Mouse (Mus musculus) liver, postnatal 0 days (tissue): Measurements from ENCODE around the gene Gldc. TPM values are rescaled to one million over a fixed set of nuclear protein-coding genes. Genes with fewer than 3 reads are reported as not detected.
"Not testable (repeated sequence)": the region's sequence is repeated elsewhere in the genome, so short reads cannot be mapped to it uniquely, and the experiment has no call there.

Experiments used
- ATAC-seq: fragments of 200-750 bp; cut with Nextera tagmentation; 2 replicates; pipeline ENCODE4 v1.8.0; 2017; ENCODE audit warnings: mild to moderate bottlenecking, moderate library complexity
- DNase-seq: peaks from one replicate; pipeline ENCODE4 v3.0.0-alpha.2; 2016
- H3K27ac ChIP-seq: fragments of 300-500 bp; sonication (generic); 2 replicates; pipeline ENCODE4 v1.5.1; 2014; ENCODE audit warnings: antibody characterized with exemption, moderate library complexity, mild to moderate bottlenecking, low read depth
- H3K27me3 ChIP-seq: fragments of 300-500 bp; sonication (generic); 2 replicates; pipeline ENCODE4 v1.6.1; 2014; ENCODE audit warnings: low read length, control low read depth, mixed read lengths; ENCODE audit not compliant: insufficient read depth
- H3K36me3 ChIP-seq: fragments of 300-500 bp; sonication (generic); replicated peaks from 2 replicates; pipeline ENCODE4 v1.6.1; 2014; ENCODE audit warnings: mild to moderate bottlenecking, control low read depth, low read length, moderate library complexity, mixed read lengths; ENCODE audit not compliant: insufficient read depth
- H3K4me1 ChIP-seq: fragments of 300-500 bp; sonication (generic); 2 replicates; pipeline ENCODE4 v1.6.1; 2014; ENCODE audit warnings: antibody characterized with exemption, mild to moderate bottlenecking, control low read depth; ENCODE audit not compliant: insufficient read depth
- H3K4me2 ChIP-seq: fragments of 300-500 bp; sonication (generic); 2 replicates; pipeline ENCODE4 v1.6.1; 2014; ENCODE audit warnings: low read depth, mild to moderate bottlenecking, low read length, moderate library complexity, mixed read lengths
- H3K4me3 ChIP-seq: fragments of 300-500 bp; sonication (generic); 2 replicates; pipeline ENCODE4 v1.5.1; 2014; ENCODE audit warnings: low read depth, low read length
- H3K9ac ChIP-seq: fragments of 300-500 bp; sonication (generic); replicated peaks from 2 replicates; pipeline ENCODE4 v1.6.1; 2014; ENCODE audit warnings: mild to moderate bottlenecking, moderate library complexity
- H3K9me3 ChIP-seq: fragments of 300-500 bp; sonication (generic); 2 replicates; pipeline ENCODE4 v1.6.1; 2016; ENCODE audit warnings: mild to moderate bottlenecking, control low read depth, low read length, mixed read lengths
- CTCF ChIP-seq: sonication (generic); IDR thresholded peaks from 2 replicates; pipeline ENCODE4 v1.5.1; 2016; ENCODE audit warnings: antibody characterized with exemption, low read depth
- EP300 ChIP-seq: IDR thresholded peaks from 2 replicates; pipeline ENCODE4 v1.6.1; 2016; ENCODE audit warnings: antibody characterized with exemption, low read depth, mild to moderate bottlenecking
- WGBS: fragments of 180-500 bp; shearing (Covaris S2); extraction: QIAGEN DNeasy Blood & Tissue Kit; methylation state at CpG from one replicate; pipeline ENCODE4 v1.1.7; 2014; ENCODE audit not compliant: insufficient replicate concordance; 5-methylcytosine and 5-hydroxymethylcytosine counted together
- polyA plus RNA-seq: library from polyadenylated mRNA; unstranded; fragments of >200 nt; fragmentation: Nextera tagmentation; extraction: Ambion mirVana; gene quantifications from 2 replicates; pipeline ENCODE4 v1.2.1, GENCODE M21; 2015

The Gldc gene
- polyA plus RNA-seq, result 33.2 and 34.6 TPM in 2 replicates

GRCm38 (mm10) chr19:30174919-30175571, at the start of gene Gldc:
Gene Gldc, minus strand, starts transcription at chr19:30175429.
- Histone ChIP-seq H3K4me1 (peaks cover 8% of the 10 kb centered on the region), H3K27ac (peak within 1 kb of the TSS; percentile 76), H3K27me3 (0 out of 2 replicates have a peak, but pooled peaks cover 4% of the 10 kb centered on the region), H3K4me2 (peak within 1 kb of the TSS; percentile 74), H3K36me3 (no peaks in the 10 kb centered on the region), H3K9me3 (no peaks in the 10 kb centered on the region), H3K4me3 (peak within 1 kb of the TSS; percentile 56), H3K9ac (peak within 1 kb of the TSS; percentile 71)
- TF ChIP-seq CTCF (no peak), EP300 (no peak)
- WGBS, result 2% methylated on average over 38 of the region's 53 CpGs
- DNase-seq, result peak; percentile 69
- peak; percentile 93 for ATAC-seq

GRCm38 (mm10) chr19:30222593-30222992, 47.4 kb upstream of the Gldc start:
- H3K9me3 ChIP-seq, H3K27ac ChIP-seq, ATAC-seq, H3K36me3 ChIP-seq, H3K9ac ChIP-seq, H3K4me1 ChIP-seq, DNase-seq, H3K4me2 ChIP-seq, H3K27me3 ChIP-seq, H3K4me3 ChIP-seq: not testable (repeated sequence)
- 60% methylated on average over 8 of the region's 8 CpGs for WGBS

- no peak overlapping the region for H3K4me3 ChIP-seq
- H3K9me3 ChIP-seq, result no peaks in the 10 kb centered on the region
- H3K36me3 ChIP-seq, result no peaks in the 10 kb centered on the region
- TF ChIP-seq EP300 (no peak), CTCF (peak; percentile 83)
- H3K27ac ChIP-seq, result no peak overlapping the region
- WGBS, result 19% methylated on average over 7 of the region's 7 CpGs
- ATAC-seq (no peak), DNase-seq (peak; percentile 73)
- H3K9ac ChIP-seq, result no peak overlapping the region
- no peaks in the 10 kb centered on the region for H3K4me1 ChIP-seq
- no peaks in the 10 kb centered on the region for H3K27me3 ChIP-seq
- no peak overlapping the region for H3K4me2 ChIP-seq
Measured at GRCm38 (mm10) chr19:30217335-30217734, 42.1 kb upstream of the Gldc start.

GRCm38 (mm10) chr19:30216186-30216585, 41.0 kb upstream of the Gldc start:
- Histone ChIP-seq H3K36me3 (no peaks in the 10 kb centered on the region), H3K4me2 (no peak overlapping the region), H3K4me1 (no peaks in the 10 kb centered on the region), H3K4me3 (no peak overlapping the region), H3K27me3 (no peaks in the 10 kb centered on the region), H3K27ac (no peak overlapping the region), H3K9me3 (no peaks in the 10 kb centered on the region), H3K9ac (no peak overlapping the region)
- DNase-seq (no peak), ATAC-seq (no peak)
- WGBS, result 76% methylated on average over 4 of the region's 4 CpGs
- TF ChIP-seq CTCF (no peak), EP300 (no peak)

GRCm38 (mm10) chr19:30215736-30216135, 40.5 kb upstream of the Gldc start:
- H3K4me3 ChIP-seq, H3K27ac ChIP-seq, H3K27me3 ChIP-seq, H3K36me3 ChIP-seq, H3K4me1 ChIP-seq, H3K9me3 ChIP-seq, H3K4me2 ChIP-seq, ATAC-seq, DNase-seq, H3K9ac ChIP-seq: not testable (repeated sequence)
- 59% methylated on average over 2 of the region's 2 CpGs for WGBS

GRCm38 (mm10) chr19:30214026-30214425, 38.8 kb upstream of the Gldc start:
- 38% methylated on average over 2 of the region's 2 CpGs for WGBS
- H3K9ac ChIP-seq, result no peak overlapping the region
- H3K27ac ChIP-seq, result no peak overlapping the region
- no peaks in the 10 kb centered on the region for H3K36me3 ChIP-seq
- no peak overlapping the region for H3K4me3 ChIP-seq
- no peaks in the 10 kb centered on the region for H3K9me3 ChIP-seq
- no peaks in the 10 kb centered on the region for H3K4me1 ChIP-seq
- TF ChIP-seq CTCF, result no peak
- TF ChIP-seq EP300, result no peak
- ATAC-seq (no peak), DNase-seq (no peak)
- no peak overlapping the region for H3K4me2 ChIP-seq
- H3K27me3 ChIP-seq, result no peaks in the 10 kb centered on the region

- not testable (repeated sequence) for H3K27me3 ChIP-seq, H3K9me3 ChIP-seq, H3K4me1 ChIP-seq, H3K27ac ChIP-seq, H3K4me3 ChIP-seq, DNase-seq, H3K9ac ChIP-seq, H3K4me2 ChIP-seq, H3K36me3 ChIP-seq, ATAC-seq
- 76% methylated on average over 8 of the region's 8 CpGs for WGBS
Measured at GRCm38 (mm10) chr19:30209006-30209405, 33.8 kb upstream of the Gldc start.
